Mouse (Mus musculus) macrophage (primary cell): ENCODE results near the gene Tbcc. TPM values are rescaled to one million over a fixed set of nuclear protein-coding genes. Genes with fewer than 3 reads are reported as not detected.

Experiments
- H3K27ac ChIP-seq: fragments of 350-480 bp; formaldehyde crosslinking; 2 replicates; pipeline ENCODE4 v1.9.0; 2021
- H3K36me3 ChIP-seq: fragments of 350-480 bp; formaldehyde crosslinking; 2 replicates; pipeline ENCODE4 v1.9.0; 2021; ENCODE audit errors: inconsistent target
- H3K4me3 ChIP-seq: fragments of 350-480 bp; formaldehyde crosslinking; 2 replicates; pipeline ENCODE4 v1.9.0; 2021; ENCODE audit errors: inconsistent target
- H3K79me2 ChIP-seq: fragments of 350-480 bp; formaldehyde crosslinking; 2 replicates; pipeline ENCODE4 v1.9.0; 2021; ENCODE audit errors: inconsistent target
- WGBS: methylation state at CpG from one replicate; pipeline ENCODE4 v1.1.7; 2026; ENCODE audit warnings: inconsistent platforms; ENCODE audit not compliant: missing documents; 5-methylcytosine and 5-hydroxymethylcytosine counted together
- polyA plus RNA-seq: library from polyadenylated mRNA; stranded (reverse); fragments of 250-400 nt; gene quantifications from 3 replicates; pipeline ENCODE4 v1.2.4, GENCODE M21; 2018; ENCODE audit warnings: inconsistent platforms

Tbcc gene
- polyA plus RNA-seq, 1 experiment from 2014 or later = 6.2 TPM

GRCm38 (mm10) chr17:46910186-46910585 lies 19.7 kb downstream of the Tbcc start, which contains the start of gene Prph2:
Prph2 (plus strand) TSS chr17:46910459.
- Histone ChIP-seq H3K4me3 (no peak within 1 kb of the TSS), H3K36me3 (no peaks in the 10 kb centered on the region), H3K27ac (no peak within 1 kb of the TSS), H3K79me2 (no peaks in the 10 kb centered on the region)
- 96% methylated on average over 10 of the region's 10 CpGs for WGBS

GRCm38 (mm10) chr17:46912331-46912730 lies 21.8 kb downstream of the Tbcc start:
- Histone ChIP-seq H3K79me2 (no peaks in the 10 kb centered on the region), H3K4me3 (no peak overlapping the region), H3K27ac (no peak overlapping the region), H3K36me3 (no peaks in the 10 kb centered on the region)
- WGBS = 53% methylated on average over 6 of the region's 6 CpGs

GRCm38 (mm10) chr17:46915129-46915528 lies 24.6 kb downstream of the Tbcc start:
- H3K79me2 ChIP-seq = no peaks in the 10 kb centered on the region
- H3K4me3 ChIP-seq = no peak overlapping the region
- no peak overlapping the region for H3K27ac ChIP-seq
- WGBS = 90% methylated on average over 3 of the region's 3 CpGs
- H3K36me3 ChIP-seq = no peaks in the 10 kb centered on the region

- 58% methylated on average over 4 of the region's 4 CpGs for WGBS
- H3K27ac ChIP-seq = no peak overlapping the region
Measured at GRCm38 (mm10) chr17:46918951-46919350, 28.5 kb downstream of the Tbcc start.

GRCm38 (mm10) chr17:46920855-46921254 lies 30.4 kb downstream of the Tbcc start:
- Histone ChIP-seq H3K79me2 (no peaks in the 10 kb centered on the region), H3K36me3 (no peaks in the 10 kb centered on the region), H3K4me3 (no peak overlapping the region), H3K27ac (no peak overlapping the region)
- 63% methylated on average over 6 of the region's 6 CpGs for WGBS

More at GRCm38 (mm10) chr17:46918951-46919350, 28.5 kb downstream of the Tbcc start:
- Histone ChIP-seq H3K4me3 (no peak overlapping the region), H3K79me2 (no peaks in the 10 kb centered on the region), H3K36me3 (no peaks in the 10 kb centered on the region)

GRCm38 (mm10) chr17:46926192-46926591 lies 35.7 kb downstream of the Tbcc start:
- H3K27ac ChIP-seq = no peak overlapping the region
- 84% methylated on average over 6 of the region's 6 CpGs for WGBS
- H3K4me3 ChIP-seq = no peak overlapping the region
- peaks cover 24% of the 10 kb centered on the region; the same call in 1 of the 2 replicates for H3K36me3 ChIP-seq
- H3K79me2 ChIP-seq = no peaks in the 10 kb centered on the region

GRCm38 (mm10) chr17:46926941-46927340 lies 36.5 kb downstream of the Tbcc start:
- H3K36me3 ChIP-seq = peaks cover 31% of the 10 kb centered on the region; the same call in 1 of the 2 replicates
- no peak overlapping the region for H3K4me3 ChIP-seq
- no peak overlapping the region for H3K27ac ChIP-seq
- WGBS = 85% methylated on average over 3 of the region's 3 CpGs
- no peaks in the 10 kb centered on the region for H3K79me2 ChIP-seq

GRCm38 (mm10) chr17:46927781-46928180 lies 37.3 kb downstream of the Tbcc start:
- Histone ChIP-seq H3K36me3 (peaks cover 34% of the 10 kb centered on the region; the same call in 1 of the 2 replicates), H3K79me2 (no peaks in the 10 kb centered on the region), H3K4me3 (no peak overlapping the region), H3K27ac (no peak overlapping the region)
- WGBS = 97% methylated on average over 5 of the region's 5 CpGs

- Histone ChIP-seq H3K36me3 (peaks cover 41% of the 10 kb centered on the region), H3K27ac (no peak overlapping the region), H3K79me2 (no peaks in the 10 kb centered on the region), H3K4me3 (no peak overlapping the region)
- WGBS = 98% methylated on average over 11 of the region's 12 CpGs
Measured at GRCm38 (mm10) chr17:46929277-46929676, 38.8 kb downstream of the Tbcc start.

GRCm38 (mm10) chr17:46929897-46930296 lies 39.4 kb downstream of the Tbcc start:
- 93% methylated on average over 7 of the region's 7 CpGs for WGBS
- no peaks in the 10 kb centered on the region for H3K79me2 ChIP-seq
- no peak overlapping the region for H3K27ac ChIP-seq
- H3K36me3 ChIP-seq = peaks cover 47% of the 10 kb centered on the region
- no peak overlapping the region for H3K4me3 ChIP-seq

GRCm38 (mm10) chr17:46932961-46933360 lies 42.5 kb downstream of the Tbcc start:
- H3K79me2 ChIP-seq = no peaks in the 10 kb centered on the region
- H3K36me3 ChIP-seq = peaks cover 77% of the 10 kb centered on the region
- WGBS = 47% methylated on average over 5 of the region's 5 CpGs
- H3K4me3 ChIP-seq = no peak overlapping the region
- H3K27ac ChIP-seq = peak overlapping the region; percentile 68

- H3K27ac ChIP-seq = peak overlapping the region; percentile 68
- H3K4me3 ChIP-seq = no peak overlapping the region
- H3K36me3 ChIP-seq = peaks cover 79% of the 10 kb centered on the region
- H3K79me2 ChIP-seq = no peaks in the 10 kb centered on the region
- 91% methylated on average over 19 of the region's 19 CpGs for WGBS
Measured at GRCm38 (mm10) chr17:46933557-46934348, 43.3 kb downstream of the Tbcc start.

GRCm38 (mm10) chr17:46940461-46940860 lies 50.0 kb downstream of the Tbcc start:
- no peak overlapping the region for H3K27ac ChIP-seq
- no peaks in the 10 kb centered on the region for H3K79me2 ChIP-seq
- H3K36me3 ChIP-seq = peaks cover 100% of the 10 kb centered on the region
- no peak overlapping the region for H3K4me3 ChIP-seq
- 90% methylated on average over 5 of the region's 8 CpGs for WGBS
